Mouse (Mus musculus): ENCODE results near the gene Snrpc. TPM values are rescaled to one million over a fixed set of nuclear protein-coding genes. Genes with fewer than 3 reads are reported as not detected.

Gene Snrpc
- total RNA-seq, 2 experiments from 2014 or later, result 20.6 to 51.5 TPM

- no peak for ATAC-seq (replicated peaks; ENCODE audit: low FRiP score, poor library complexity, severe bottlenecking)
These were observed 18.9 kb upstream of the Snrpc start for GRCm38 (mm10) chr17:27819011-27819410.

- ATAC-seq (replicated peaks; ENCODE audit: low FRiP score, poor library complexity, severe bottlenecking), result peak; percentile 29; the same call in 1 of the 2 replicates
These were observed 18.4 kb upstream of the Snrpc start for GRCm38 (mm10) chr17:27819521-27819970.

GRCm38 (mm10) chr17:27819971-27820567 lies 17.9 kb upstream of the Snrpc start:
- ATAC-seq (replicated peaks; ENCODE audit: low FRiP score, poor library complexity, severe bottlenecking), result peak; percentile 4; the same call in 1 of the 2 replicates

GRCm38 (mm10) chr17:27820568-27821406 lies 17.2 kb upstream of the Snrpc start, which contains the start of gene D17Wsu92e:
D17Wsu92e (minus strand) TSS chr17:27820648.
- ATAC-seq (replicated peaks; ENCODE audit: low FRiP score, poor library complexity, severe bottlenecking), result peak; percentile 80

- ATAC-seq (replicated peaks; ENCODE audit: low FRiP score, poor library complexity, severe bottlenecking), result peak; percentile 59
These were observed 16.3 kb upstream of the Snrpc start for GRCm38 (mm10) chr17:27821407-27822338.

- no peak for ATAC-seq (replicated peaks; ENCODE audit: low FRiP score, poor library complexity, severe bottlenecking)
These were observed 14.6 kb upstream of the Snrpc start for GRCm38 (mm10) chr17:27823142-27823905.

- no peak for ATAC-seq (replicated peaks; ENCODE audit: low FRiP score, poor library complexity, severe bottlenecking)
These were observed 13.0 kb upstream of the Snrpc start for GRCm38 (mm10) chr17:27824941-27825340.

- ATAC-seq (replicated peaks; ENCODE audit: low FRiP score, poor library complexity, severe bottlenecking), result no peak
These were observed 12.4 kb upstream of the Snrpc start for GRCm38 (mm10) chr17:27825539-27825938.

- ATAC-seq (replicated peaks; ENCODE audit: low FRiP score, poor library complexity, severe bottlenecking), result peak; percentile 76
These were observed 11.7 kb upstream of the Snrpc start for GRCm38 (mm10) chr17:27825984-27826905.

GRCm38 (mm10) chr17:27826908-27827383 lies 11.0 kb upstream of the Snrpc start:
- ATAC-seq (replicated peaks; ENCODE audit: low FRiP score, poor library complexity, severe bottlenecking), result no peak

GRCm38 (mm10) chr17:27827511-27827910 lies 10.4 kb upstream of the Snrpc start:
- ATAC-seq (replicated peaks; ENCODE audit: low FRiP score, poor library complexity, severe bottlenecking), result no peak

- ATAC-seq (replicated peaks; ENCODE audit: low FRiP score, poor library complexity, severe bottlenecking), result no peak
These were observed 7.5 kb upstream of the Snrpc start for GRCm38 (mm10) chr17:27830411-27830810.

GRCm38 (mm10) chr17:27839469-27840252 lies 1.7 kb downstream of the Snrpc start:
- ATAC-seq (replicated peaks; ENCODE audit: low FRiP score, poor library complexity, severe bottlenecking), result peak; percentile 100

- peak; percentile 61 for ATAC-seq (replicated peaks; ENCODE audit: low FRiP score, poor library complexity, severe bottlenecking)
These were observed 10.4 kb downstream of the Snrpc start for GRCm38 (mm10) chr17:27848351-27848750.

GRCm38 (mm10) chr17:27851076-27851475 lies 13.1 kb downstream of the Snrpc start:
- no peak for ATAC-seq (replicated peaks; ENCODE audit: low FRiP score, poor library complexity, severe bottlenecking)

GRCm38 (mm10) chr17:27856265-27856797 lies 18.4 kb downstream of the Snrpc start, which contains the start of gene Uhrf1bp1:
Uhrf1bp1 (plus strand) TSS chr17:27856441.
- peak; percentile 82 for ATAC-seq (replicated peaks; ENCODE audit: low FRiP score, poor library complexity, severe bottlenecking)

All from erythroblast, adult 5-6 weeks (primary cell).